Mouse (Mus musculus) kidney, postnatal 0 days (tissue): ENCODE data around the gene Pnmal2. TPM values are rescaled to one million over a fixed set of nuclear protein-coding genes. Genes with fewer than 3 reads are reported as not detected.

Experiments
- ATAC-seq: fragments of 200-750 bp; cut with Nextera tagmentation; replicated peaks from 2 replicates; pipeline ENCODE4 v1.8.0; 2017; ENCODE audit warnings: low read depth, moderate number of reproducible peaks, moderate TSS enrichment, moderate library complexity; ENCODE audit not compliant: low FRiP score
- DNase-seq: peaks from one replicate; pipeline ENCODE4 v3.0.0-alpha.2; 2016; ENCODE audit warnings: low spot score
- H3K27ac ChIP-seq: fragments of 300-500 bp; sonication (generic); 2 replicates; pipeline ENCODE4 v1.5.1; 2014; ENCODE audit warnings: mild to moderate bottlenecking
- H3K27me3 ChIP-seq: fragments of 300-500 bp; sonication (generic); 2 replicates; pipeline ENCODE4 v1.6.1; 2014; ENCODE audit warnings: low read length, mixed read lengths; ENCODE audit not compliant: insufficient read depth
- H3K36me3 ChIP-seq: fragments of 300-500 bp; sonication (generic); 2 replicates; pipeline ENCODE4 v1.6.1; 2014; ENCODE audit warnings: low read length, mixed read lengths; ENCODE audit not compliant: insufficient read depth
- H3K4me1 ChIP-seq: fragments of 300-500 bp; sonication (generic); replicated peaks from 2 replicates; pipeline ENCODE4 v1.6.1; 2014; ENCODE audit warnings: antibody characterized with exemption, low read length, mixed read lengths; ENCODE audit not compliant: insufficient read depth
- H3K4me2 ChIP-seq: fragments of 300-500 bp; sonication (generic); 2 replicates; pipeline ENCODE4 v1.6.1; 2014; ENCODE audit warnings: mild to moderate bottlenecking, low read length, moderate library complexity, mixed read lengths
- H3K4me3 ChIP-seq: fragments of 300-500 bp; sonication (generic); replicated peaks from 2 replicates; pipeline ENCODE4 v1.5.1; 2014; ENCODE audit warnings: low read depth, low read length
- H3K9ac ChIP-seq: fragments of 300-500 bp; sonication (generic); 2 replicates; pipeline ENCODE4 v1.6.1; 2014; ENCODE audit warnings: low read depth, low read length
- H3K9me3 ChIP-seq: fragments of 300-500 bp; sonication (generic); replicated peaks from 2 replicates; pipeline ENCODE4 v1.6.1; 2016; ENCODE audit warnings: low read length, inconsistent platforms, mixed read lengths
- CTCF ChIP-seq: IDR thresholded peaks from 2 replicates; pipeline ENCODE4 v1.5.1; 2016; ENCODE audit warnings: antibody characterized with exemption, low read depth, mild to moderate bottlenecking, moderate library complexity
- WGBS: fragments of 180-500 bp; shearing (Covaris S2); extraction: QIAGEN DNeasy Blood & Tissue Kit; methylation state at CpG from one replicate; pipeline ENCODE4 v1.1.7; 2014; 5-methylcytosine and 5-hydroxymethylcytosine counted together
- polyA plus RNA-seq: library from polyadenylated mRNA; unstranded; fragments of >200 nt; fragmentation: Nextera tagmentation; extraction: Ambion mirVana; gene quantifications from 2 replicates; pipeline ENCODE4 v1.2.1, GENCODE M21; 2015

The Pnmal2 gene
- polyA plus RNA-seq, 1 experiment from 2014 or later, result 7.0 TPM

- H3K27ac ChIP-seq, result no peak overlapping the region
- H3K4me2 ChIP-seq, result no peak overlapping the region
- DNase-seq (peak; percentile 61), ATAC-seq (no peak)
- H3K4me1 ChIP-seq, result peaks cover 20% of the 10 kb centered on the region
- 26% methylated on average over 3 of the region's 3 CpGs for WGBS
- no peaks in the 10 kb centered on the region for H3K36me3 ChIP-seq
- no peaks in the 10 kb centered on the region for H3K27me3 ChIP-seq
- H3K4me3 ChIP-seq, result no peak overlapping the region
- no peaks in the 10 kb centered on the region for H3K9me3 ChIP-seq
- H3K9ac ChIP-seq, result no peak overlapping the region
- no peak for TF ChIP-seq CTCF
These were observed 43.9 kb downstream of the Pnmal2 start for GRCm38 (mm10) chr7:16988405-16988804.

- WGBS, result 24% methylated on average over 15 of the region's 15 CpGs
- ATAC-seq (no peak), DNase-seq (peak; percentile 66)
- H3K4me2 ChIP-seq, result no peak overlapping the region
- H3K4me3 ChIP-seq, result no peak overlapping the region
- no peak overlapping the region for H3K9ac ChIP-seq
- H3K27me3 ChIP-seq, result no peaks in the 10 kb centered on the region
- H3K9me3 ChIP-seq, result no peaks in the 10 kb centered on the region
- peaks cover 29% of the 10 kb centered on the region for H3K4me1 ChIP-seq
- TF ChIP-seq CTCF, result no peak
- no peaks in the 10 kb centered on the region for H3K36me3 ChIP-seq
- peak overlapping the region; percentile 66 for H3K27ac ChIP-seq
These were observed 45.7 kb downstream of the Pnmal2 start for GRCm38 (mm10) chr7:16990006-16990744.

- Histone ChIP-seq H3K36me3 (no peaks in the 10 kb centered on the region), H3K27ac (peak overlapping the region; percentile 90), H3K4me2 (peak overlapping the region; percentile 34), H3K9ac (0 out of 2 replicates have a peak overlapping the region, but pooled peaks have one; percentile 35), H3K4me3 (no peak overlapping the region), H3K27me3 (no peaks in the 10 kb centered on the region), H3K9me3 (no peaks in the 10 kb centered on the region), H3K4me1 (peaks cover 40% of the 10 kb centered on the region)
- TF ChIP-seq CTCF, result 0 out of 2 replicates have a peak, but pooled peaks have one; percentile 1
- peak; percentile 78 for ATAC-seq
- 24% methylated on average over 18 of the region's 18 CpGs for WGBS
- peak; percentile 94 for DNase-seq
These were observed 47.4 kb downstream of the Pnmal2 start for GRCm38 (mm10) chr7:16991681-16992450.

GRCm38 (mm10) chr7:16992451-16992807 is 47.9 kb downstream of the Pnmal2 start, which contains the start of gene Ccdc8:
TSS of gene Ccdc8 (plus strand) at chr7:16992708.
- H3K9ac ChIP-seq, result peak within 1 kb of the TSS; percentile 78
- H3K27ac ChIP-seq, result peak within 1 kb of the TSS; percentile 90
- no peak for TF ChIP-seq CTCF
- peaks cover 45% of the 10 kb centered on the region for H3K4me1 ChIP-seq
- DNase-seq (no peak), ATAC-seq (no peak)
- H3K4me2 ChIP-seq, result peak within 1 kb of the TSS; percentile 68
- no peaks in the 10 kb centered on the region for H3K27me3 ChIP-seq
- H3K36me3 ChIP-seq, result 0 out of 2 replicates have a peak, but pooled peaks cover under 1% of the 10 kb centered on the region
- H3K9me3 ChIP-seq, result no peaks in the 10 kb centered on the region
- 91% methylated on average over 5 of the region's 5 CpGs for WGBS
- peak within 1 kb of the TSS; percentile 70 for H3K4me3 ChIP-seq

- peaks cover 48% of the 10 kb centered on the region for H3K4me1 ChIP-seq
- WGBS, result 1% methylated on average over 27 of the region's 27 CpGs
- ATAC-seq, result peak; percentile 85
These were observed 49.3 kb downstream of the Pnmal2 start for GRCm38 (mm10) chr7:16993651-16994399.

GRCm38 (mm10) chr7:16994400-16994799 is 49.9 kb downstream of the Pnmal2 start:
- 3% methylated on average over 20 of the region's 20 CpGs for WGBS
- Histone ChIP-seq H3K9me3 (no peaks in the 10 kb centered on the region), H3K27ac (peak overlapping the region; percentile 89), H3K36me3 (peaks cover 14% of the 10 kb centered on the region; the same call in 1 of the 2 replicates), H3K4me3 (peak overlapping the region; percentile 70), H3K27me3 (no peaks in the 10 kb centered on the region), H3K9ac (peak overlapping the region; percentile 78), H3K4me2 (peak overlapping the region; percentile 68), H3K4me1 (peaks cover 48% of the 10 kb centered on the region)
- peak; percentile 39 for DNase-seq
- TF ChIP-seq CTCF, result no peak
- no peak for ATAC-seq

More at GRCm38 (mm10) chr7:16993651-16994399, 49.3 kb downstream of the Pnmal2 start:
- Histone ChIP-seq H3K4me2 (peak overlapping the region; percentile 68), H3K4me3 (peak overlapping the region; percentile 70), H3K9me3 (no peaks in the 10 kb centered on the region), H3K27ac (peak overlapping the region; percentile 89), H3K36me3 (peaks cover 14% of the 10 kb centered on the region; the same call in 1 of the 2 replicates), H3K27me3 (no peaks in the 10 kb centered on the region), H3K9ac (peak overlapping the region; percentile 78)
- TF ChIP-seq CTCF, result no peak
- DNase-seq, result peak; percentile 96
